Mouse (Mus musculus) MEL (cell line): ENCODE results near the gene Mrpl53. TPM values are rescaled to one million over a fixed set of nuclear protein-coding genes. Genes with fewer than 3 reads are reported as not detected.

Experiments used
- DNase-seq: peaks from one replicate; pipeline ENCODE4 v3.0.0; 2011; ENCODE audit warnings: low read depth, low spot score
- H3K27ac ChIP-seq: 2 replicates; pipeline ENCODE4 v1.5.1; 2012; ENCODE audit warnings: low read depth, mild to moderate bottlenecking, control low read depth, low read length, moderate library complexity; ENCODE audit not compliant: control insufficient read depth
- H3K27me3 ChIP-seq, 2 experiments: fragments of 150-350 bp in 1 of 2; sonication (generic) in 1 of 2; 2 replicates each; pipeline ENCODE4 v1.6.1; 2012; ENCODE audit warnings: low read length in 2 of 2, mild to moderate bottlenecking in 2 of 2, improper control_type of control experiment in 1 of 2, moderate library complexity in 1 of 2; ENCODE audit not compliant: insufficient read depth in 2 of 2, control insufficient read depth in 1 of 2
- H3K36me3 ChIP-seq, 2 experiments: 2 replicates each; pipeline ENCODE4 v1.6.1; 2012 to 2014; ENCODE audit warnings: low read length in 2 of 2, improper control_type of control experiment in 1 of 2, inconsistent platforms in 1 of 2, mild to moderate bottlenecking in 1 of 2; ENCODE audit not compliant: insufficient read depth in 2 of 2, control insufficient read depth in 1 of 2
- H3K4me1 ChIP-seq, 2 experiments: fragments of 150-350 bp in 1 of 2; sonication (generic) in 1 of 2; 2 replicates each; pipeline ENCODE4 v1.6.1; 2012; ENCODE audit warnings: low read length in 2 of 2, improper control_type of control experiment in 1 of 2, mild to moderate bottlenecking in 1 of 2; ENCODE audit not compliant: insufficient read depth in 2 of 2, control insufficient read depth in 1 of 2
- H3K4me3 ChIP-seq, 2 experiments: fragments of 150-350 bp in 1 of 2; sonication (generic) in 1 of 2; 2 replicates each; pipeline ENCODE4 v1.5.1; 2012; ENCODE audit warnings: low read depth in 2 of 2, low read length in 2 of 2, mild to moderate bottlenecking in 2 of 2, moderate library complexity in 2 of 2, control low read depth in 1 of 2, improper control_type of control experiment in 1 of 2; ENCODE audit not compliant: control insufficient read depth in 1 of 2, insufficient read depth in 1 of 2
- H3K79me2 ChIP-seq: 2 replicates; pipeline ENCODE4 v1.6.1; 2012; ENCODE audit warnings: mild to moderate bottlenecking, low read length, moderate library complexity; ENCODE audit not compliant: control insufficient read depth, poor library complexity, insufficient read depth
- H3K9ac ChIP-seq: 2 replicates; pipeline ENCODE4 v1.6.1; 2012; ENCODE audit warnings: low read depth, mild to moderate bottlenecking, control low read depth, low read length, moderate library complexity; ENCODE audit not compliant: control insufficient read depth, poor library complexity, severe bottlenecking
- H3K9me3 ChIP-seq: fragments of 150-350 bp; sonication (generic); replicated peaks from 2 replicates; pipeline ENCODE4 v1.6.1; 2012; ENCODE audit warnings: mild to moderate bottlenecking, low read length, improper control_type of control experiment, moderate library complexity; ENCODE audit not compliant: insufficient read depth
- CHD1 ChIP-seq: IDR thresholded peaks from 2 replicates; pipeline ENCODE4 v1.6.1; 2012; ENCODE audit warnings: low read depth, mild to moderate bottlenecking, inconsistent platforms, low read length, improper control_type of control experiment
- CHD2 ChIP-seq: IDR thresholded peaks from 2 replicates; pipeline ENCODE4 v1.6.1; 2011; ENCODE audit warnings: low read length, improper control_type of control experiment
- CTCF ChIP-seq, 3 experiments: IDR thresholded peaks in 2 of 3; conservative IDR thresholded peaks in 1 of 3; 2 replicates each; pipeline ENCODE4 v1.5.1; 2011 to 2012; ENCODE audit warnings: low read length in 3 of 3, low read depth in 2 of 3, mild to moderate bottlenecking in 2 of 3, improper control_type of control experiment in 1 of 3, inconsistent platforms in 1 of 3, mixed read lengths in 1 of 3, moderate library complexity in 1 of 3; ENCODE audit not compliant: control insufficient read depth in 1 of 3, insufficient read depth in 1 of 3, poor library complexity in 1 of 3, severe bottlenecking in 1 of 3
- ETS1 ChIP-seq: IDR thresholded peaks from 2 replicates; pipeline ENCODE4 v1.6.1; 2012; ENCODE audit warnings: low read depth, mild to moderate bottlenecking, inconsistent platforms, low read length, improper control_type of control experiment, moderate library complexity
- HCFC1 ChIP-seq: IDR thresholded peaks from 2 replicates; pipeline ENCODE4 v1.6.1; 2012; ENCODE audit warnings: low read depth, mild to moderate bottlenecking, inconsistent platforms, low read length, improper control_type of control experiment, moderate library complexity
- MAX ChIP-seq: IDR thresholded peaks from 2 replicates; pipeline ENCODE4 v1.6.1; 2011; ENCODE audit warnings: low read length, improper control_type of control experiment
- MAZ ChIP-seq: IDR thresholded peaks from 2 replicates; pipeline ENCODE4 v1.6.1; 2012; ENCODE audit warnings: low read depth, mild to moderate bottlenecking, inconsistent platforms, low read length, improper control_type of control experiment
- NRF1 ChIP-seq: IDR thresholded peaks from 2 replicates; pipeline ENCODE4 v1.6.1; 2014; ENCODE audit warnings: low read depth, mild to moderate bottlenecking, inconsistent platforms, low read length, improper control_type of control experiment, moderate library complexity; ENCODE audit not compliant: poor library complexity, insufficient read depth, severe bottlenecking
- POLR2A ChIP-seq, 2 experiments: IDR thresholded peaks; 2 replicates each; pipeline ENCODE4 v1.6.1; 2011 to 2012; ENCODE audit warnings: low read length in 2 of 2, mild to moderate bottlenecking in 2 of 2, control low read depth in 1 of 2, improper control_type of control experiment in 1 of 2, low read depth in 1 of 2, moderate library complexity in 1 of 2; ENCODE audit not compliant: control insufficient read depth in 1 of 2, insufficient read depth in 1 of 2, poor library complexity in 1 of 2
- POLR2AphosphoS5 ChIP-seq: IDR thresholded peaks from 2 replicates; pipeline ENCODE4 v1.6.1; 2012; ENCODE audit warnings: low read depth, borderline replicate concordance, mild to moderate bottlenecking, inconsistent platforms, low read length, moderate library complexity, mixed read lengths
- TBP ChIP-seq: IDR thresholded peaks from 2 replicates; pipeline ENCODE4 v1.8.0; 2011; ENCODE audit warnings: low read depth, low read length, improper control_type of control experiment
- TCF12 ChIP-seq: IDR thresholded peaks from 2 replicates; pipeline ENCODE4 v1.6.1; 2014; ENCODE audit warnings: low read depth, mild to moderate bottlenecking, inconsistent platforms, low read length, improper control_type of control experiment, moderate library complexity
- UBTF ChIP-seq: IDR thresholded peaks from 2 replicates; pipeline ENCODE4 v1.6.1; 2012; ENCODE audit warnings: low read depth, mild to moderate bottlenecking, inconsistent platforms, low read length, improper control_type of control experiment, moderate library complexity, borderline replicate concordance; ENCODE audit not compliant: insufficient read depth
- USF2 ChIP-seq, 2 experiments: IDR thresholded peaks; 2 replicates each; pipeline ENCODE4 v1.6.1; 2011 to 2012; ENCODE audit warnings: improper control_type of control experiment in 2 of 2, low read length in 2 of 2, borderline replicate concordance in 1 of 2, inconsistent platforms in 1 of 2, low read depth in 1 of 2, mild to moderate bottlenecking in 1 of 2; ENCODE audit not compliant: insufficient read depth in 1 of 2
- polyA plus RNA-seq, 2 experiments: library from polyadenylated mRNA; stranded (reverse) in 1 of 2; unstranded in 1 of 2; fragments of >175 nt in 1 of 2; fragments of >200 nt in 1 of 2; gene quantifications; 2 replicates each; pipeline versions ENCODE4 v1.2.1 to v1.2.4; 2012; ENCODE audit warnings: low replicate concordance in 2 of 2, low read depth in 1 of 2; ENCODE audit not compliant: insufficient read length in 2 of 2, insufficient read depth in 1 of 2, missing spikeins in 1 of 2
- total RNA-seq: library from RNA; depleted of rRNA; stranded (reverse); fragments of 300-350 nt; gene quantifications from 2 replicates; pipeline ENCODE4 v1.2.3, GENCODE M21; 2012

Mrpl53 gene
- total and polyA plus RNA-seq, 3 experiments = 63.8 to 91.3 TPM; not detected in 1

- Histone ChIP-seq H3K79me2 (peaks cover 6% of the 10 kb centered on the region; the same call in 1 of the 2 replicates), H3K4me1 (peaks cover 0 to 18% of the 10 kb centered on the region in 2 experiments; a peak in 3 of 4 replicates), H3K9me3 (no peaks in the 10 kb centered on the region), H3K27ac (no peak overlapping the region), H3K36me3 (no peaks in the 10 kb centered on the region; a peak in 1 of 4 replicates), H3K27me3 (no peaks in the 10 kb centered on the region), H3K9ac (no peak overlapping the region), H3K4me3 (no peak overlapping the region)
- TF ChIP-seq USF2 (IDR thresholded peaks at IDR 0.05; ENCODE audit: borderline replicate concordance in 1 of 2, insufficient read depth in 1 of 2, low read depth in 1 of 2, low read length in 2 of 2) = no peak
- DNase-seq = no peak
These were observed 26.8 kb downstream of the Mrpl53 start for GRCm38 (mm10) chr6:83135571-83136161.

DNA sequence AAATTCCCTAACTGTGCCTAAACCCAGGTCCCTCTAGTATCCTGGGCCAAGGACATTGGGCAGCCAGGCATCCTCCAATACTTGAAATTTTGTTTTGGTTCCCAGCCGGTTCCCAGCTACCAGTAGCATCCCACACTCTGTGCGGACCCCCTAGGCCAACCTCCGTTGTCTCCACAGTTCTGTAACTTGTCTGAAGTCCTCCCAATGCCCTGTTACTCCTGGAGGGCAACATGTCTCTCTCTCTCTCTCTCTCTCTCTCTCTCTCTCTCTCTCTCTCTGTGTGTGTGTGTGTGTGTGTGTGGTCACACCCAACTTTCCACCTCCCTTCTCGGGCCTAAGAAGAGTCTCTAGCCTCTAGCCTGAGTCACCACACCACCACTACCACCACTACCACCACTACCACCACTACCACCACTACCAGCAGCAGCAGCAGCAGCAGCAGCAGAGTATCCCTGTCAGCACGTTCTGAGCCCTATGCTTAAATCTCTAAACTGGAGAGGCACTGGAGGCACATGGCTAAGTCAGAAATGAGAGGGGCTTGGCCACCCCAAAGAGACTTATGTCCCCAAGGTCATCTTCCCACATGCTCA is 27.5 kb downstream of the Mrpl53 start:
- Histone ChIP-seq H3K9ac (peak overlapping the region; percentile 89), H3K36me3 (no peaks in the 10 kb centered on the region), H3K27me3 (no peaks in the 10 kb centered on the region)
- TF ChIP-seq POLR2AphosphoS5 (no peak), CTCF (IDR thresholded peaks at IDR 0.05 in 2 of 3, conservative IDR thresholded peaks at IDR 0.05 in 1 of 3; ENCODE audit: control insufficient read depth in 1 of 3, insufficient read depth in 1 of 3, low read depth in 2 of 3, low read length in 3 of 3, poor library complexity in 1 of 3, severe bottlenecking in 1 of 3) (no peak), NRF1 (no peak), POLR2A (IDR thresholded peaks at IDR 0.05; ENCODE audit: control insufficient read depth in 1 of 2, insufficient read depth in 1 of 2, low read depth in 1 of 2, low read length in 2 of 2, poor library complexity in 1 of 2) (0 out of 4 replicates have a peak, but pooled peaks of 1 of the 2 experiments have one; percentile 26)
- TF ChIP-seq, all 39 proteins: peak for 1
- Histone ChIP-seq H3K4me3 (peak overlapping the region; percentile 72 to 91), H3K9me3 (no peaks in the 10 kb centered on the region), H3K79me2 (peaks cover 6% of the 10 kb centered on the region; the same call in 1 of the 2 replicates), H3K4me1 (peaks cover 0 to 15% of the 10 kb centered on the region in 2 experiments; a peak in 3 of 4 replicates), H3K27ac (no peak overlapping the region)
- DNase-seq = peak; percentile 38

- peak overlapping the region; percentile 55 for H3K27ac ChIP-seq
- no peaks in the 10 kb centered on the region for H3K9me3 ChIP-seq
- H3K79me2 ChIP-seq = peaks cover 6% of the 10 kb centered on the region; the same call in 1 of the 2 replicates
- TF ChIP-seq UBTF (0 out of 2 replicates have a peak, but pooled peaks have one; percentile 57), HCFC1 (peak; percentile 50; the same call in 1 of the 2 replicates), CHD1 (0 out of 2 replicates have a peak, but pooled peaks have one; percentile 68), TCF12 (peak; percentile 20; the same call in 1 of the 2 replicates), MAX (0 out of 2 replicates have a peak, but pooled peaks have one; percentile 9), ETS1 (0 out of 2 replicates have a peak, but pooled peaks have one; percentile 12), MAZ (0 out of 2 replicates have a peak, but pooled peaks have one; percentile 42), TBP (no peak), POLR2A (IDR thresholded peaks at IDR 0.05; ENCODE audit: control insufficient read depth in 1 of 2, insufficient read depth in 1 of 2, low read depth in 1 of 2, low read length in 2 of 2, poor library complexity in 1 of 2) (0 out of 4 replicates have a peak, but pooled peaks of 1 of the 2 experiments have one; percentile 15), CHD2 (no peak)
- H3K4me3 ChIP-seq = peak overlapping the region; percentile 72 to 91
- no peaks in the 10 kb centered on the region for H3K27me3 ChIP-seq
- peak overlapping the region; percentile 89 for H3K9ac ChIP-seq
- no peaks in the 10 kb centered on the region for H3K36me3 ChIP-seq
- peak; percentile 65 for DNase-seq
- peaks cover 0 to 10% of the 10 kb centered on the region in 2 experiments; a peak in 3 of 4 replicates for H3K4me1 ChIP-seq
These were observed 28.2 kb downstream of the Mrpl53 start for GRCm38 (mm10) chr6:83136881-83137575.
